Mouse (Mus musculus): ENCODE data around the gene Skida1.

The Skida1 gene

GRCm38 (mm10) chr2:18038141-18038752 is 10.6 kb downstream of the Skida1 start:
- no peak for DNase-seq

- DNase-seq = no peak
Observed at GRCm38 (mm10) chr2:18037491-18037890, 11.4 kb downstream of the Skida1 start, which contains the start of gene A930004D18Rik. Gene A930004D18Rik (minus strand): TSS chr2:18037737.

- no peak for DNase-seq
Observed at GRCm38 (mm10) chr2:18034371-18035250, 14.2 kb downstream of the Skida1 start.

GRCm38 (mm10) chr2:18033166-18034108 is 15.4 kb downstream of the Skida1 start:
- DNase-seq = no peak

- no peak for DNase-seq
Observed at GRCm38 (mm10) chr2:18032538-18032895, 16.3 kb downstream of the Skida1 start.

- DNase-seq = no peak
Observed at GRCm38 (mm10) chr2:18031831-18032537, 16.9 kb downstream of the Skida1 start.

- peak in 1 of 2 experiments; percentile 13 for DNase-seq
Observed at GRCm38 (mm10) chr2:18031271-18031821, 17.5 kb downstream of the Skida1 start.

- DNase-seq = no peak
Observed at GRCm38 (mm10) chr2:18030581-18030980, 18.3 kb downstream of the Skida1 start.

GRCm38 (mm10) chr2:18029656-18030055 is 19.2 kb downstream of the Skida1 start:
- DNase-seq = no peak

GRCm38 (mm10) chr2:18028140-18029021 is 20.5 kb downstream of the Skida1 start:
- DNase-seq = peak; percentile 62 to 70

- DNase-seq = peak; percentile 94 to 95
Observed at GRCm38 (mm10) chr2:18027448-18028139, 21.3 kb downstream of the Skida1 start.

GRCm38 (mm10) chr2:18026116-18026947 is 22.5 kb downstream of the Skida1 start:
- peak; percentile 47 to 55 for DNase-seq

GRCm38 (mm10) chr2:18025781-18026115 is 23.1 kb downstream of the Skida1 start:
- DNase-seq = no peak

- DNase-seq = no peak
Observed at GRCm38 (mm10) chr2:18025116-18025515, 23.7 kb downstream of the Skida1 start.

GRCm38 (mm10) chr2:18022886-18023285 is 26.0 kb downstream of the Skida1 start:
- DNase-seq = no peak

GRCm38 (mm10) chr2:18019122-18019521 is 29.7 kb downstream of the Skida1 start:
- DNase-seq = no peak

- DNase-seq = no peak
Observed at GRCm38 (mm10) chr2:18017321-18017720, 31.5 kb downstream of the Skida1 start.

GRCm38 (mm10) chr2:18016639-18017038 is 32.2 kb downstream of the Skida1 start:
- no peak for DNase-seq

GRCm38 (mm10) chr2:18015581-18015980 is 33.3 kb downstream of the Skida1 start:
- no peak for DNase-seq

GRCm38 (mm10) chr2:18012866-18013265 is 36.0 kb downstream of the Skida1 start:
- DNase-seq = no peak
